In genomic region chrX:105929478-105930038, GRCm38 (mm10) we compare ENCODE assay signal across 8 mouse cellular contexts. TPM values are rescaled to one million over a fixed set of nuclear protein-coding genes. Genes with fewer than 3 reads are reported as not detected.
DNase-seq lines count a peak whose midpoint lies in the region; ATAC-seq and TF ChIP-seq lines count a peak whose summit lies in the region.

No protein-coding gene starts in this region.

- WGBS in kidney, embryonic 14.5 days: 35% methylated on average over 8 of the region's 8 CpGs
- WGBS in embryonic facial prominence, embryonic 12.5 days: 40% methylated on average over 8 of the region's 8 CpGs
- WGBS in intestine, embryonic 15.5 days: 35% methylated on average over 8 of the region's 8 CpGs

- peak overlapping the region; percentile 71 for H3K4me3 ChIP-seq in kidney, embryonic 14.5 days (ENCODE audit: low read length)
- H3K4me3 ChIP-seq in embryonic facial prominence, embryonic 12.5 days: peak overlapping the region; percentile 63; the same call in 1 of the 2 replicates
- H3K4me3 ChIP-seq in intestine, embryonic 15.5 days (replicated peaks): peak overlapping the region; percentile 61
- peak overlapping the region; percentile 57 for H3K4me3 ChIP-seq in myocyte

- no peaks in the 10 kb centered on the region for H3K9me3 ChIP-seq in kidney, embryonic 14.5 days (ENCODE audit: control insufficient read depth, low read length)
- no peaks in the 10 kb centered on the region for H3K9me3 ChIP-seq in embryonic facial prominence, embryonic 12.5 days
- H3K9me3 ChIP-seq in intestine, embryonic 15.5 days: no peaks in the 10 kb centered on the region

- H3K4me1 ChIP-seq in kidney, embryonic 14.5 days (ENCODE audit: control insufficient read depth, insufficient read depth, low read length): no peaks in the 10 kb centered on the region
- peaks cover 5% of the 10 kb centered on the region; the same call in 1 of the 2 replicates for H3K4me1 ChIP-seq in embryonic facial prominence, embryonic 12.5 days
- no peaks in the 10 kb centered on the region for H3K4me1 ChIP-seq in intestine, embryonic 15.5 days (replicated peaks)

- peaks cover 49% of the 10 kb centered on the region for H3K79me2 ChIP-seq in myocyte (ENCODE audit: control insufficient read depth, insufficient read depth)

- no peak for DNase-seq in kidney, postnatal 10 days
- DNase-seq in spleen, postnatal 14 days (ENCODE audit: low spot score in 2 of 2): no peak
- DNase-seq in left cerebral cortex, postnatal 25 days (ENCODE audit: low spot score in 2 of 2): no peak

- intact Hi-C loops in left cerebral cortex, postnatal 25 days (cut with DNase I): loop anchor here (5.0 to 10.0 kb wide), 2 partner anchors 83 to 255 kb away; partner anchors contain the start of genes Magt1 and Pgk1

- H3K4me2 ChIP-seq in kidney, embryonic 14.5 days (replicated peaks; ENCODE audit: low read depth, low read length): peak overlapping the region; percentile 27; the same call in 1 of the 2 replicates
- peak overlapping the region; percentile 24 for H3K4me2 ChIP-seq in embryonic facial prominence, embryonic 12.5 days (replicated peaks)
- peak overlapping the region; percentile 39 for H3K4me2 ChIP-seq in intestine, embryonic 15.5 days (replicated peaks)
- peak overlapping the region; percentile 84 for H3K4me2 ChIP-seq in myocyte (ENCODE audit: low read depth)

- ATAC-seq in kidney, embryonic 14.5 days (ENCODE audit: low FRiP score, low TSS enrichment): no peak
- peak; percentile 22; the same call in 1 of the 2 replicates for ATAC-seq in embryonic facial prominence, embryonic 12.5 days (ENCODE audit: insufficient number of reproducible peaks, insufficient read depth, low FRiP score, low TSS enrichment)
- peak; percentile 35; the same call in 1 of the 2 replicates for ATAC-seq in intestine, embryonic 15.5 days
- no peak for ATAC-seq in megakaryocyte progenitor cell, adult 5-6 weeks (replicated peaks; ENCODE audit: poor library complexity)

- H3K9ac ChIP-seq in kidney, embryonic 14.5 days (ENCODE audit: low read depth, low read length): no peak overlapping the region
- no peak overlapping the region; the same call in 1 of the 2 replicates for H3K9ac ChIP-seq in embryonic facial prominence, embryonic 12.5 days
- H3K9ac ChIP-seq in intestine, embryonic 15.5 days: no peak overlapping the region

- no peaks in the 10 kb centered on the region for H3K36me3 ChIP-seq in kidney, embryonic 14.5 days (ENCODE audit: control insufficient read depth, insufficient read depth, low read length)
- H3K36me3 ChIP-seq in embryonic facial prominence, embryonic 12.5 days: no peaks in the 10 kb centered on the region
- no peaks in the 10 kb centered on the region for H3K36me3 ChIP-seq in intestine, embryonic 15.5 days
- H3K36me3 ChIP-seq in myocyte (ENCODE audit: control insufficient read depth, insufficient read depth): no peaks in the 10 kb centered on the region

- H3K27me3 ChIP-seq in kidney, embryonic 14.5 days (ENCODE audit: control insufficient read depth, insufficient read depth, low read length): no peaks in the 10 kb centered on the region
- no peaks in the 10 kb centered on the region for H3K27me3 ChIP-seq in embryonic facial prominence, embryonic 12.5 days
- H3K27me3 ChIP-seq in intestine, embryonic 15.5 days (replicated peaks): no peaks in the 10 kb centered on the region
- no peaks in the 10 kb centered on the region for H3K27me3 ChIP-seq in myocyte (ENCODE audit: control insufficient read depth, insufficient read depth, insufficient read length)

- TF ChIP-seq POLR2A in myocyte (IDR thresholded peaks at IDR 0.05; ENCODE audit: insufficient read length, low read depth): no peak

- no peak overlapping the region for H3K27ac ChIP-seq in kidney, embryonic 14.5 days (ENCODE audit: low read depth, low read length)
- H3K27ac ChIP-seq in embryonic facial prominence, embryonic 12.5 days: no peak overlapping the region
- no peak overlapping the region for H3K27ac ChIP-seq in intestine, embryonic 15.5 days

- H3ac ChIP-seq in myocyte (ENCODE audit: control insufficient read depth, insufficient read length): peak overlapping the region; percentile 59

TF ChIP-seq in myocyte, 11 proteins besides CTCF, POLR2A, EP300 and RAD21:
- TF ChIP-seq CEBPB (IDR thresholded peaks at IDR 0.05; ENCODE audit: insufficient read depth, poor library complexity, severe bottlenecking) (no peak), E2F4 (IDR thresholded peaks at IDR 0.05; ENCODE audit: insufficient read depth) (no peak), MYOG (IDR thresholded peaks at IDR 0.05; ENCODE audit: control insufficient read depth in 1 of 3, insufficient read depth in 1 of 3, insufficient read length in 2 of 3, low read depth in 2 of 3) (no peak), REST (IDR thresholded peaks at IDR 0.05; ENCODE audit: insufficient read depth, insufficient read length) (no peak), TCF12 (IDR thresholded peaks at IDR 0.05; ENCODE audit: insufficient read depth, poor library complexity, severe bottlenecking) (no peak), TCF3 (IDR thresholded peaks at IDR 0.05; ENCODE audit: insufficient read length, low read depth) (no peak), POLR2AphosphoS2 (IDR thresholded peaks at IDR 0.05; ENCODE audit: insufficient read length, low read depth) (no peak), SRF (IDR thresholded peaks at IDR 0.05; ENCODE audit: control insufficient read depth, insufficient read length, low read depth) (no peak), MYOD1 (IDR thresholded peaks at IDR 0.05; ENCODE audit: control insufficient read depth in 1 of 3, insufficient read length in 2 of 3, low read depth in 2 of 3) (no peak), MAX (IDR thresholded peaks at IDR 0.05; ENCODE audit: low read depth) (no peak), USF1 (IDR thresholded peaks at IDR 0.05; ENCODE audit: low read depth) (no peak)

RNA-seq across cellular contexts. Expression of gene Atrx, which starts 0.4 kb away (rescaled TPM):
- 156 and 223 TPM in 2 replicates for polyA plus RNA-seq in kidney, embryonic 14.5 days (2014; fragmentation: Nextera tagmentation; extraction: Ambion mirVana)
- 239 and 250 TPM in 2 replicates for polyA plus RNA-seq in embryonic facial prominence, embryonic 12.5 days (2016; fragmentation: Nextera tagmentation; extraction: Ambion mirVana)
- 125 and 146 TPM in 2 replicates for polyA plus RNA-seq in intestine, embryonic 15.5 days (2015; fragmentation: Nextera tagmentation; extraction: Ambion mirVana)
- polyA plus RNA-seq in myocyte (2012; fragmentation: generic; extraction: Trizol): 4.7 TPM
- 100 to 1,000 TPM; 165 to 174 TPM for total RNA-seq in left cerebral cortex, postnatal 25 days (2021)
- 149 and 179 TPM in 2 replicates for total RNA-seq in megakaryocyte progenitor cell, adult 5-6 weeks (2015)
- total RNA-seq in megakaryocyte progenitor cell, adult 5-6 weeks (2017): 217 and 332 TPM in 2 replicates

Comparison
In these comparisons a context has a peak if more than half of its experiments do, and no peak if none do; other contexts are left out.
1. ATAC-seq: peak in embryonic facial prominence, embryonic 12.5 days (single experiment) and intestine, embryonic 15.5 days (single experiment); none in kidney, embryonic 14.5 days (single experiment) and megakaryocyte progenitor cell, adult 5-6 weeks (single experiment).
2. H3K4me2 ChIP-seq: peak in every context shown above with its lines; median percentile 84 in myocyte; 39 in intestine, embryonic 15.5 days; 27 in kidney, embryonic 14.5 days; 24 in embryonic facial prominence, embryonic 12.5 days.
3. RNA of gene Atrx, which starts 0.4 kb away (polyA plus RNA-seq): 239 to 250 TPM in embryonic facial prominence, embryonic 12.5 days, 156 to 223 TPM in kidney, embryonic 14.5 days and 125 to 146 TPM in intestine, embryonic 15.5 days; 4.7 TPM in myocyte (single experiment); every median in the first group is over 10 times any median in the second.
4. Peak in every context shown above with its lines, with median percentiles within 50 percentile points of each other: H3K4me3 ChIP-seq.